Mouse (Mus musculus): ENCODE measurements around the gene Zfp974. TPM values are rescaled to one million over a fixed set of nuclear protein-coding genes. Genes with fewer than 3 reads are reported as not detected.
A peak's percentile ranks its signal among the peaks of the same experiment; 100 is the strongest.
"Not testable (repeated sequence)": the region's sequence is repeated elsewhere in the genome, so short reads cannot be mapped to it uniquely, and the experiment has no call there.

Zfp974 gene
- total RNA-seq (2021): 10 to 100 TPM; 16.2 to 20.9 TPM

DNA sequence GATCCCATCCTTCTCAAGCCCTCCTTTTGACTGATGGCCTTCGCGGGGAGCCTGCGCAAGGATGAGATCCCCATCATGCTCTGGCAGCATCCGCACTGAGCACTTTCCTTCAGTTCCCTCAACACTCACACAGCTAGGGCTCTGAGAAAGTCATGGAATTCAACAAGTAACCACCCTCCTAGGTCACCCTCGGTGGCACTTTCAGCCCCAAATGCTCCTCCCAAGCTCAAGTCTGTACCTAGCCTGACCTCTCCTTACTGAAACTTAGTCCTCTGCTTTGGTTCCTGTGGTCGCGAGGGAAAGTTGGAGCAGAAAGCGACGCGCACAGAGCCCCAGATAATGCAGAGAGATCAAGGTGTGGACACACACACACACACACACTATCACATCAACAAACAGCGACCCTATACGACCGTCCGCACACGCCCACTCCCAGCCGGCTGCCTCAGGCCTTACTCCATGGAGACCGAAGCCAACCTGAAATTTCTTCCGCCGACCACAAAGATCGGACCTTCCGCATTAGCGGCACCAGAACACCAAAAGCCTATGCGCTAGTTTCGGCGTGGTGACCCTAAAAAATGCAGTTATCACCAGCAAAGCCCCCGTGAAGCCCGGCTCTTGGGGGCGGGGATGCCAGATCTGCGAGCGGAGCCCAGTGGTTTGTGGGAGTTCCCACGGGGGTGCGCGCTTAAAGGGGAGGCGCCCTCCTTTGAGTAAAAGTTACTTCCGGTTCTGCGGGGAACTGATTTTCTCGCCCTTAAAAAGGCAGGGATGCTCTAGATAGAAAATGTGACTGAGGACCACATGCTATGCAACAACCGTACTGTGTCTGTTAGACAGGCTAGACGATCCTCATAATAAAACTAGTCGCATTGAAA lies at the start of gene Zfp974:
Zfp974 (minus strand) TSS at position 643 of the 878 bp plus-strand sequence.
- DNase-seq (ENCODE audit: extremely low spot score in 1 of 2, low spot score in 1 of 2): peak; percentile 30 to 56

DNA sequence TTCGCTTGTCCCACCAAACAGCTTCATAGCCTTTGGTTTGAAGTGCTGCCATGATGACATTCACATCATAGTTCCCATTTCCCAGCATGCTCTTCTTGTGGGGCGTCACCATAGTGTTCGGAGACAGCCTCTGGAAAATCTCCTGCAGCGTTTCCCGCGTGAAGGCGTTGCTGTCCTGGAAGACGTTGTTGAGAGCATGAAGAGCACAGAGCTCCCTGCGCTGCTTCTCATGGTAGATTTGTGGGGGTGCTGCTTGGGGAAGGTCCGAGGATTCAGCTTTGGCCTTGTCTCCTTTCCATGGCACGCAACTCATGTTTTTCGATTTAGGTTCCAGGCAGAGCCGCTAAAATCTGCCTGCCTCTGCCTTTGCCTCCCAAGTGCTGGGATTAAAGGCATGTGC lies 20.2 kb upstream of the Zfp974 start:
- not testable (repeated sequence) for DNase-seq (ENCODE audit: extremely low spot score in 1 of 2, low spot score in 1 of 2)

DNA sequence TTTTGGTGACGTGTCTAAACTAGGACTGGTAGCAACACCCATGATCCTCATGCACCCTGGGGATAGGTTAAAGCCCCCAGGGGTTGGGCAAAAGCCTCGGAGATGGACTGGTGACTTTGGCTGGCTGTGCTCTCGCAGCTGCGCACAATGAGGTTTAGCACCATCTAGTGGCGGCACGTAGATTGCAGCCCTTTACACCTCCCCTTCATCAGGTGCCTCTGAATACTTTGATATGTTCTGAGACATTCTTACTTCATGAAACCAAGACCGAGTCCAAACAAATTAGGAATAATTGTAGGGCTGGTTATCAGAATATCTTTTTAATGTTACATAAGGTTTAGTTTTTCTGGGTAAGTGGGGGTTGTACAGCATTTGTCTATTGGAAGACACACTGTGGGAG lies 12.6 kb upstream of the Zfp974 start:
- DNase-seq (ENCODE audit: extremely low spot score in 1 of 2, low spot score in 1 of 2): peak in 1 of 2 experiments; percentile 32

DNA sequence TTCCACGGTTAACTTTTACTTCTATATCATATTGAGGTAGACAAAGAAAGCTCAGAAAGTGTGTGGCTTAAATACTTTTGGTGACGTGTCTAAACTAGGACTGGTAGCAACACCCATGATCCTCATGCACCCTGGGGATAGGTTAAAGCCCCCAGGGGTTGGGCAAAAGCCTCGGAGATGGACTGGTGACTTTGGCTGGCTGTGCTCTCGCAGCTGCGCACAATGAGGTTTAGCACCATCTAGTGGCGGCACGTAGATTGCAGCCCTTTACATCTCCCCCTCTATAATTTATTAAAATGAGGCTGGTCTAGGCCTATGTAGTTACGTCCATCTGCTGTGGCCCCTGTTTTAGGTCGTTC lies 4.5 kb upstream of the Zfp974 start:
- not testable (repeated sequence) for DNase-seq (ENCODE audit: extremely low spot score in 1 of 2, low spot score in 1 of 2)

DNA sequence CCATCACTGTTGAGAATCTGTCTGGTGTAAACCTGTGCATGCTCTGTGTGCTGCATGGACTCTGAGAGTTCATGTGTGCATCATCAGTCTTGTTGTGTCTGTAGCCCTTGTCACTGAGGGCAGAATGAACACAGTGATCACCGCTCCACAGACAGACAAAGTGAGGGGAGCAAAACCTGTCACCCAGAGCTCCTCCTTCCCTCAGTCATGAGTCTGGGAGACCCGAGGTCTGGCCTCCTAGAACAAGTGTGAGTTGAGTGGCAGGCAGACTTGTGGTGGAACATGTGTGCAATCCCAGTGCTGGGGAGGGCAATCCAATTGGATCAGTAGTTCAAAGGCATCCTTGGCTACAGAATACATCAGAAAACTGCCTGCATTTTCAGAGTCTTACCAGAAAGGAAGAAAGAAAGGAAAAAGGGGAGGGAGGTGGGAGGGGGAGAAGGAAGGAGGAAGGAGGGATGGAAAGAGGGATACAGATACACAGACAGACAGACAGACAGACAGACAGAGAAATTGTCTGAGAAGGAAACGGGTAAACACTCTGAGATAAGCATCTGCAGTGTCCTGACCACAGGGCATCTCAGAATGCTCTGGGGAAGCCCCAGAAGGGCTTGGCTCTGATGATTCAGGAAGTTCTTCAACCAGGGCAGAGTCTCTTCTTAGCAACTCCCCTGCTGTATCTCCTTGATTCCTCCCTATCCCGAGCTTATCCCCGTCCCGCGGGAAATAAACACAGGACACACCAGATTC lies 4.0 kb upstream of the Zfp974 start:
- no peak for DNase-seq (ENCODE audit: extremely low spot score in 1 of 2, low spot score in 1 of 2)

DNA sequence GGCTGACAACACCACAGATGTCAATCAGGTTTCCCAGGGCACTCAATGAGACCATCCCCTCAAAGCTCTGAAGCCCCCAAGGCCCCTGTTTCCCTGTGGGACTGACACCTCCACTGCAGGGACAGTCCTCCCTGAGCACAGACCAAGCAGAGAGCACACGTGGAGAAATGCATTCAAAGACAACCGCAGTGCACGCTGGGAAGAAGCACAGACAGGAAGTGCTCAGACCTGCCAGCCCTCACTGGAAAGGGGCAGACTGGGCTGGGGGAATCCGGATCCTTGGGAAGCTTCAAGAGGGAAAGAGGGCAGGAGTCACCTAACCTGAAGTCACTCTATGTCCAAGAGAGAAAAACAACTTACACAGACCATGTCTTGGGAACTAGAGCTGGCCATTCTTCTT lies 2.2 kb downstream of the Zfp974 start:
- not testable (repeated sequence) for DNase-seq (ENCODE audit: extremely low spot score in 1 of 2, low spot score in 1 of 2)

DNA sequence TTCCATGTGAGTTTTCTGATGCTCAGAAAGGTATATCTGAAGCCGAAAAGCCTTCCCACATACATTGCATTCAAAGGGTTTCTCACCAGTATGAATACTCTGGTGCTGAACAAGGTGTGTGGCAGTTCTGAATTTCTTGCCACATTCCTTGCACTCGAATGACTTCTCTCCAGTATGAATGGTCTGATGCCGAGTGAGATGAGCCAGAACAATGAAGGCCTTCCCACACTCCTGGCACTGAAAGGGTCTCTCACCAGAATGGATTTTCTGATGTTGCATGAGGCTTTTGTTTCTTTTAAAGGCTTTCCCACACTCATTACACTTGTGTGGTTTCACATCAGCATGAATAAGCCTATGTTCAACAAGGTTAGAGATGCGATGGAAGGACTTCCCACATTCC lies 18.3 kb downstream of the Zfp974 start:
- not testable (repeated sequence) for DNase-seq (ENCODE audit: extremely low spot score in 1 of 2, low spot score in 1 of 2)

DNA sequence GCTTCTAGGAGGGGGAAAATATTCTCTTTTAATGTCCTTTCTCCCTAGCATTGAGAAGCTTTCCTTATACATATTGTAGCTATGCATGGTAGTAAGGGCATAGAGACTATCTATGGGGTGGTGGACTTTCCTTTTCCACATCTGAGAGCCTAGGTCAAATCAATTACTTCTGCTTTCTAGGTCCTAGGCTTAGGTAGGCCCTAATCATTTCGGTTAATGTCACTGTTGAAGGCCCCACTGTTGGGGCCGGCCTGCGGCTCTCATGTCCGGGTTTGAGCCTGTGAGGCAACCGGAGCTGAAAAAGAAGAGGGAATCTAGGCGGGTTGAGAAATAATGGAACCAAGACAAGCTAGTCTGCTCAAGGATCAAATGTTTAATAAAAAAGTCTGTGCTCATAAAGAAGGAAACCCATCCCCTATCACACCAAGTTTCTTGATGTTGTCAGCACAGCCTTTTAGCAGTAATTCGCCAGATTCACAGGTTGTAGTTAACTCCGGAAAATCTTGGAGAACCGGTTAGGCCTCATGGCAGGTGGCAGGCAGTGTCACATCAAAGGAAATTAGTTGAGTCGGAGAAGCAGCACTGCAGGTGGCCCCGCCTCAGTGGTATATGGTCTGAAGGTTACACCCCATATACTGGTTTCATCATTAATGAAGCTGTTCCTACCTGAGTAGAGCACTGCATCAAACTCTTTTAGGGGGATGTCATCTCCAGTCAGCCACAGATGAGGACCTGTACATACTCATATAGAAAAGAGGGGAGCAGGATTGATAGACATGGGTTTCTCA lies 24.0 kb downstream of the Zfp974 start:
- DNase-seq (ENCODE audit: extremely low spot score in 1 of 2, low spot score in 1 of 2): no peak

DNA sequence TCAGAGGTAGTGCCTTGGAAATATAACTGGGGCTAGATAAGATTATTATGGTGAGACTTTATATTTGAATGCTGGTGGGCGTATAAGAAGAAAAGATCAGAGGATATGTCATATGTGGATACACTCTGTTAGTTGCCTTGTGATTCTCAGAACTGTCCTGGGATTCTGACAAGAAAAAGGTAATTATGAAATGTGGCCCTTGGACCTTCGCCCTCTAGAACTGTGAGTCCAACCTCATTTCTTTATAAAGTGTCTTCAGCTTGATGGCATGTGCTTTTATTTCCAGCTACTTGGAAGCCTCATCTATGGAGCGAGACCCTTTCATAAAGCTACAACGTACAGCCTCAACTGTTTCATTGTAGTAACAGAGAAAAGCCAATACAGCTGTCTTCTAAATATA lies 28.7 kb downstream of the Zfp974 start:
- DNase-seq (ENCODE audit: extremely low spot score in 1 of 2, low spot score in 1 of 2): no peak

DNA sequence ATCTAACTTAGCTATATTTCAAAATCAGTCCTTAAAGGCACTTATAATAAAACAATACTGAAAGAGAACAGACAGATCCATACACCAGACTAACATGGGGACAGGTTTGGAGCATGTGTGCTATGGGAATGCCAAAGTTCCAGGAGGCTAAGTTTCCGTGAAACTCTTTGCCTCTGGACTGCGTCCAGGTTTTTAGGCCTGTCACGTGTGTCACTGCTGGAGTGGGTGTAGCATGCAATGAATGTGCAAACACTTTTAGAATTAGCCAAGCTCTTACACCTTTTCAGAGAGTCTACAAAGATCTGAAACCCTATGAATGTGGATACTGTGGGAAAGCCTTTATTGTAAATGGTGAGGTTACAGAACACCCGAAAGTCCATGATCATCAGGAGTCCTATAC lies 47.5 kb downstream of the Zfp974 start:
- DNase-seq (ENCODE audit: extremely low spot score in 1 of 2, low spot score in 1 of 2): no peak

DNA sequence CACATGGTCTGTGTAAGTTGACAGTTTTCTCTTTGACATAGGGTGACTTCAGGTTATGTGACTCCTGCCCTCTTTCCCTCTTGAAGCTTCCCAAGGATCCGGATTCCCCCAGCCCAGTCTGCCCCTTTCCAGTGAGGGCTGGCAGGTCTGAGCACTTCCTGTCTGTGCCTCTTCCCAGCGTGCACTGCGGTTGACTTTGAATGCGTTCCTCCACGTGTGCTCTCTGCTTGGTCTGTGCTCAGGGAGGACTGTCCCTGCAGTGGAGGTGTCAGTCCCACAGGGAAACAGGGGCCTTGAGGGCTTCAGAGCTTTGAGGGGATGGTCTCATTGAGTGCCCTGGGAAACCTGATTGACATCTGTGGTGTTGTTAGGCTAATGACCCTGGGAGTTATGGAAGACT lies 66.7 kb downstream of the Zfp974 start:
- DNase-seq (ENCODE audit: extremely low spot score in 1 of 2, low spot score in 1 of 2): not testable (repeated sequence)

DNA sequence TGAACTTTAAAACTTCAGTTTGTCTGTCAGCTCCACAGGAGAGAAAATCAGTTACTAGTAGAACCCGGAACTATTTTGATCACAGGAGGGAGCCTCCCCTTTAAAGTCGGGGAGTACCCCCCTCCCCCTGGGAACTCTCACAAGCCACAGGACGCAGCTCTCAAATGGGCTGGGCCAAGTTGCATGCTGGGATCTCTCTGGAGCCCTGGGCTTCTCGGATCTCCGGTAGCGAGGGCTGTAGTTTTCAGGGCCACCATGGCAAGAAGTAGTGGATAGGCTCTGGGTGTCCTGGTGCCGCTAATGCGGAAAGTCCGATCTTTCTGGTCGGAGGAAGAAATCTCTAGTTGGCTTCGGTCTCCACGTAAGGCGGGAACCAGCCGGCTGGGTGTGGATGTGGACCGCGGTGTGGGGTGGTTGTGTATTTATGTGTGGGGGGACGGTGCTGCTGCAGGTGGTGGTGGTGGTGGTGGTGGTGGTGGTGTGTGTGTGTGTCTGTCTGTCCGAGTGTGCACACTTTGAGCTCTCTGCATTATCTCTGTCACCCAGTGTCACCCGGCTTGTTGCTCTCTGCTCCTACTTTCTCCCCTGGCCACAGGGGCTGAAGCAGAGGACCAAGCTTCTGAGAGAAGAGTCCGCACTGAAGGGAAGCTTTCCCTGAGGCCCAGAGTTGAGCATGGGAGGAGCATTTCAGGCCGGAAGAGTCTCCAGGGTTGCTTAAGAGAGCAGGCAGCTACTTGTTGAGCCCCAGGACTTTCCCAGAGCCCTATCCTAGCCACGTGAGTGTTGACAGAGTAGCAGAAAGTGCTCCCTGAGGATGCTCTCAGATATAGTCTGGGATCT lies 68.6 kb downstream of the Zfp974 start:
- peak; percentile 31 to 41 for DNase-seq (ENCODE audit: extremely low spot score in 1 of 2, low spot score in 1 of 2)

DNA sequence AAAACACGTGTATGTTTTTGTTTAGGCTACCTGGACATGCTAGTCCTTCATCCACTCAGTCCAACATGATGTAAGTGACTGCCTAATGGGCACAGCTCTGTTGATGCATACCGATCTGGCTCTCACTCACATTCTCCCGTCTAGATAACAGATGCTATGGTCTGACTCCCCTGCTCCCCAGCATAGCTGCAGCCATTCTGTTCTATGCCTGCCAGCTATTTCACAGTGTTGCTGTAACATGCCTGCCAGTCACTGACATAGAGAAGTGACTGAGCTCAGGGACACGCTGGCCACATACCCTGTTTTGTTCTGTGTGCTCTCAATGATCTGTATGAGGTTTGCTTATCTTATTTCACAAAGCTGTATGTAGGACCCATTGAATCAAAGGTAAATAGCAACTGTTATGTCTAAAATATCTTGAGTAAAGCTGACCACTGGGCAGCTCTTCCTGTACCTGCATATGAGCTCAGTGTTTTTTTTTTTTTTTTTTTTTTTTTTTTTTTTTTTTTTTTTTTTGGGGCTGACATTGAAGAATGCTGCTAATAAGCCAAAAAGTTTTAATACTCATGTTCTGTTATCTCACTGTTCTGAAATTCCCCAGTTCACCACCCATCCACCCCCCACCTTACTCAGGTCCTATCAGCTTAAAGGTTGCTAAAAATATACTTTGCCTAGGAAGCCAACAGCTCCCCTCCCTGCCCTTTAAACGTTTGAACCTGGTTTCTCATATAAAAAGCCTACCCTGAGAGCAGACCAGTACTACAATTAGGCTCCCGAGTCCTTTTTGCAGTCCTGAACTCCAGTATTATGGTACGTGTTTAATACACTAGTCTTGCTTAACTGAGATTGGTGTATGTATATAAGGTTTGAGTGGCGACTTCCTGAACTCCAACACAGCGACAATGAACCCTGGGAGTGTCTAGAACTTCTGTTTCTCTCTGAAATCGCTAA lies 69.7 kb downstream of the Zfp974 start:
- DNase-seq (ENCODE audit: extremely low spot score in 1 of 2, low spot score in 1 of 2): no peak

Other genes with a start within 250 kb of the Zfp974 start
- gene Zfp607b, start 240.1 kb downstream of the Zfp974 start, total RNA-seq (2021): 1 to 10 TPM; 7.9 to 9.0 TPM
- gene Zfp60, start 198.1 kb downstream of the Zfp974 start, total RNA-seq (2021): 10 to 100 TPM; 36.4 to 42.7 TPM
- 1 to 10 TPM; 8.9 to 9.0 TPM for gene Zfp626, start 122.3 kb downstream of the Zfp974 start, total RNA-seq (2021)
- gene Zfp59, start 90.9 kb downstream of the Zfp974 start, total RNA-seq (2021): 1 to 10 TPM; 4.0 to 4.8 TPM
- gene Zfp607a, start 71.9 kb downstream of the Zfp974 start, total RNA-seq (2021): 1 to 10 TPM; 2.2 to 2.3 TPM
- gene Zfp780b, start 49.7 kb upstream of the Zfp974 start, total RNA-seq (2021): 10 to 100 TPM; 20.1 to 20.4 TPM
- gene Zfp850, start 84.7 kb upstream of the Zfp974 start, total RNA-seq (2021): 1 to 10 TPM; 5.3 to 6.5 TPM
- 100 to 1,000 TPM; 122 to 132 TPM for gene Psmc4, start 120.6 kb upstream of the Zfp974 start, total RNA-seq (2021)
- 1 to 10 TPM in 1 of 2 experiments, under 1 TPM in 1; 0.94 to 1.2 TPM for gene Fcgbp, start 141.8 kb upstream of the Zfp974 start, total RNA-seq (2021)
- under 1 TPM in 1 of 2 experiments, not detected in 1; 0.05 TPM for gene 9530053A07Rik, start 200.0 kb upstream of the Zfp974 start, total RNA-seq (2021)
- gene Fbl, start 240.2 kb upstream of the Zfp974 start, total RNA-seq (2021): 10 to 100 TPM; 43.5 to 53.4 TPM

All from layer of hippocampus, postnatal 25 days (tissue).